ENCODE assay signal across 9 mouse cellular contexts in the genomic region with DNA sequence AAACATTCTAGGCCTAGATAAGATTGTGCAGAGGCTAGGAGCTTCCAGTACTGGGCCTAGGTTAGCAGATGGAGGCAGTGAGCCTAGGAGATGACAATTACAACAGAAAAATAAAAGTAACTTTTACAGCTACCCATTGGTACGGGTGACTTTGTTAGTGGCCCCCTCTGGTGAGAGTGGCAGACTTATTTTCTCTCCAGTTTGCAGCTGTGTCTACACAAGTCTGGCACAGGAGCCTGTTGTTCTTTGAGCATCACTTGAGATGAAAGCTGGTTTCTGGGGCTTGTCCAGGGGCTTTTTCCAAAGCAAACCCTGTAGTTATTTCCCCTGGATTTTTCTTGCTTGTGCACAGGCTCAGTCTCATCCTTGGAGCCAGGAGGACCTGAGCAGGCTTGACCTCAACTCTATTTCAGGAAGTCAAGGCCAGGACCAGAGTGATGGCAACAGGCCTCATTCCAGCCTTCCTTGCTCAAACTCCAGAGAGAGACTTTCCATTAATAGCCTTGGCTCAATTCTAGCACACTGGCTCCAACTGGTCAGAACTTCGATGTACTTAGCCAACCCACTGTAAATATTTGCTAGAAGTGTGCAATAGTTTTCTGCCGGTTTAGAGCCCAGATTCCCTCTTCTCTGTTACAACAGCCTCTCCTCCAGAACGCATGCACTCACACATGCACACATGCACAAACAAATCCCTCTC.
DNase-seq lines count a peak whose midpoint lies in the region.
"Had no signal": no experiment of that assay in that cellular context is flagged by ENCODE, and none has a peak within 500 bp of the region (broad histone marks: within the 10 kb centered on the region; RNA-seq: fewer than 3 reads in every experiment).

No protein-coding gene starts in this region.

- H3K27me3 ChIP-seq in heart, embryonic 10.5 days (ENCODE audit: insufficient read depth, poor library complexity, severe bottlenecking): no peaks in the 10 kb centered on the region
- H3K27me3 ChIP-seq: intestine, embryonic 15.5 days had no signal

- DNase-seq in heart, adult 18-20 months: peak; percentile 71 to 81
- DNase-seq in heart, embryonic 10.5 days (ENCODE audit: low spot score): no peak
- peak; percentile 86 for DNase-seq in adipocyte (ENCODE audit: low spot score)
- DNase-seq in heart, postnatal 10 days: peak; percentile 64 to 69
- DNase-seq in lung, postnatal 10 days: peak; percentile 70
- no peak for DNase-seq in embryo, embryonic 10 days (ENCODE audit: low spot score)
- no peak for DNase-seq in left cerebral cortex, postnatal 25 days (ENCODE audit: low spot score in 2 of 2)
- no peak for DNase-seq in cerebellum, postnatal 25 days

- intact Hi-C loops in heart, postnatal 10 days (cut with DNase I): no loop called here
- intact Hi-C loops in left cerebral cortex, postnatal 25 days (cut with DNase I): no loop called here

- H3K36me3 ChIP-seq in heart, embryonic 10.5 days: no peaks in the 10 kb centered on the region
- H3K36me3 ChIP-seq: intestine, embryonic 15.5 days had no signal

- 71% methylated on average over 4 of the region's 4 CpGs for WGBS in heart, embryonic 10.5 days

- no peaks in the 10 kb centered on the region for H3K9me3 ChIP-seq in heart, embryonic 10.5 days
- H3K9me3 ChIP-seq: intestine, embryonic 15.5 days had no signal

- no peak overlapping the region for H3K27ac ChIP-seq in heart, embryonic 10.5 days
- H3K27ac ChIP-seq: intestine, embryonic 15.5 days had no signal

- peaks cover 5% of the 10 kb centered on the region; the same call in 1 of the 2 replicates for H3K4me1 ChIP-seq in heart, embryonic 10.5 days
- H3K4me1 ChIP-seq: intestine, embryonic 15.5 days had no signal

- H3K4me3 ChIP-seq in heart, embryonic 10.5 days: no peak overlapping the region
- H3K4me3 ChIP-seq: intestine, embryonic 15.5 days had no signal

Comparison
In these comparisons a context has a peak if more than half of its experiments do, and no peak if none do; other contexts are left out.
1. DNase-seq: peak in heart, adult 18-20 months (2 of 2), adipocyte (single experiment), heart, postnatal 10 days (2 of 2) and lung, postnatal 10 days (single experiment); none in heart, embryonic 10.5 days (single experiment), embryo, embryonic 10 days (single experiment), left cerebral cortex, postnatal 25 days (0 of 2) and cerebellum, postnatal 25 days (0 of 2).